Mouse (Mus musculus): Measurements from ENCODE around the gene Gm42878. TPM values are rescaled to one million over a fixed set of nuclear protein-coding genes. Genes with fewer than 3 reads are reported as not detected.
A peak's percentile ranks its signal among the peaks of the same experiment; 100 is the strongest.

Gm42878 gene
- total and polyA plus RNA-seq, 3 experiments = 1.0 TPM; not detected in 2

DNA sequence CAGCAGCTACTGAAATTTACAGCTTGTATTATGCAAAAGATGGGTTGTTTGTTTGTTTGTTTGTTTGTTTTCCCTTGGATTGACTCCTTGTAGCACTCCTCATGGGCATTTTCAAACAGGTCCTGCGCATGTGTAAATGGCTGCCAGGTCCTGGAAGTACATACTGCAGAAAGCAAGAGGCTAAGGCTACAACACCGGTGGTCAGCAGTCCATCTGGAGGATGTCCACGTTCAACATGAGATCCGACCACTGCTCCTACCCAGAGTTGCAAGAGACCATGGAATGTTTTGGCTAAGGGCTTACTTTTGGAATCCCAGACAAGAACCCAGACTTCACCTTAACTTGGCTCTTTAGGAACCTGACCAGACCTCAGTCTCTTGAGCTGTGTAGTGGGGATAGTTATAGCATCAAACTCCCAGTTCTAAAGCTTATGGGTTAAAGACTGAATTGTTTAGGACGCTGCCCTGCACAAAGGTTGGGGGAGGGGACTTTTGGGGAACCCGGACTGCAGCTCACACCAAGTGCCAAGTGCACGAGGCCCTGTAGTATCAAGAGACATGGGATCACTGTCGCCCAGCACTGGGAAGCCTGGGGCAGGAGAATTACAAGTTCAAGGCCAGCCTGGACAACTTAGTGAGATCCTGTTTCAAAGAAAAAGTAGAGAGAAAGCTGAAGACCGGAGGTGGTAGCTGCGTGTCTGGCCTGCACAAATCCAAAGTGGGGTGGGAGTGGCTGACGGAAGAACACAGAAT is 47.0 kb upstream of the Gm42878 start:
- H3K27me3 ChIP-seq (replicated peaks) = no peaks in the 10 kb centered on the region
- no peaks in the 10 kb centered on the region for H3K9me3 ChIP-seq (replicated peaks; ENCODE audit: low read length)
- DNase-seq (ENCODE audit: extremely low read depth) = no peak
- no peak overlapping the region for H3K27ac ChIP-seq (ENCODE audit: insufficient read depth, low read depth)
- TF ChIP-seq IRF4 (IDR thresholded peaks at IDR 0.05; ENCODE audit: low read depth, low read length) (no peak), UBTF (IDR thresholded peaks at IDR 0.05; ENCODE audit: low read depth, low read length) (no peak), PAX5 (IDR thresholded peaks at IDR 0.05; ENCODE audit: low read length) (no peak), RCOR1 (conservative IDR thresholded peaks at IDR 0.05; ENCODE audit: low read depth, low read length) (no peak)
- in situ Hi-C loops (cut with MboI; ENCODE audit: low pct_ligation_motif_present, low pct_unique_long_range_greater_than_20kb, low sequenced_read_pairs) = no loop called here
- H3K9ac ChIP-seq (ENCODE audit: insufficient read depth, low read depth) = peak overlapping the region; percentile 41; the same call in 1 of the 2 replicates
- peak overlapping the region; percentile 67; the same call in 1 of the 2 replicates for H3K4me2 ChIP-seq (ENCODE audit: insufficient read depth, low read depth, poor library complexity, severe bottlenecking)
- peaks cover 0 to 18% of the 10 kb centered on the region in 2 experiments for H3K36me3 ChIP-seq (replicated peaks in 1 of 2; ENCODE audit: control insufficient read depth in 1 of 2, insufficient read depth in 1 of 2, low read length in 1 of 2)
- H3K4me3 ChIP-seq (replicated peaks in 1 of 3; ENCODE audit: low read depth in 2 of 3, low read length in 2 of 3, poor library complexity in 1 of 3) = peak overlapping the region; percentile 53 to 87 (median 69)
- no peaks in the 10 kb centered on the region for H3K79me2 ChIP-seq (replicated peaks; ENCODE audit: control insufficient read depth, extremely low read depth, insufficient read depth, poor library complexity, severe bottlenecking)
- dilution Hi-C loops (cut with MboI; ENCODE audit: extremely low pct_ligation_motif_present, extremely low pct_unique_long_range_greater_than_20kb, low sequenced_read_pairs) = no loop called here
- peaks cover 3 to 31% of the 10 kb centered on the region in 2 experiments; a peak in 2 of 4 replicates for H3K4me1 ChIP-seq (ENCODE audit: control insufficient read depth in 1 of 2, insufficient read depth in 2 of 2)

DNA sequence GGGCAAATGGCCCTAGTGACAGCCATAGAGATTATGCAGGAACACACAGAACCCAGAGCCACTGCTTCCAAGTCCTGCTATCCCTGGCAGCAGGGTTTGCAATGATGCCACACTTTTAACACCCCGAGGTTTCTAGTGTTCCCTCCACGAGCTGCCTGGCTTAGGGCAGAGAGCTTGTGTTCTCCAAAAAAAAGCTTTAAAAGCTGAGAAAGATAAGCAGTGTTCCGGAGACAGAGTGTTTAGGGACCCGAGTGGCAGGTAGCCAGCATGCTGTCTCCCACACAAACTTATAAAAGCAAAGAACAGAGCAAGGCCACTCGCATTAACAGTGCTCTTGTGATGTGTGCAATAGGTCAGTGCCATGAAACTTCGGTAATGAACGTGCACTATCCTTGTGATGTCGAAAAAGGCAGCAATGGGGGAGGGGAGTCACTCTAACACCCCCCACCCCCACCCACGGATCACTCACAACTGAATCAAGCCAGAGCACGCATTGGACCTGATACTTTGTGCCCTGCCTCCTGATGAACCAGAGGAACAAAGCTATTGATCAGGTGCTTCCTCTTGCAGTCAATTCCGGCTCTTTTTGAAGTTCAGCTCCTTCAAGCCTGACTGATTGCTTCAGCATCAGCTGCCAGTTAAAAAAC is 46.3 kb upstream of the Gm42878 start:
- Histone ChIP-seq H3K9me3 (replicated peaks; ENCODE audit: low read length) (no peaks in the 10 kb centered on the region), H3K9ac (ENCODE audit: insufficient read depth, low read depth) (no peak overlapping the region), H3K4me2 (ENCODE audit: insufficient read depth, low read depth, poor library complexity, severe bottlenecking) (no peak overlapping the region), H3K4me3 (replicated peaks in 1 of 3; ENCODE audit: low read depth in 2 of 3, low read length in 2 of 3, poor library complexity in 1 of 3) (no peak overlapping the region), H3K4me1 (ENCODE audit: control insufficient read depth in 1 of 2, insufficient read depth in 2 of 2) (peaks cover 3 to 33% of the 10 kb centered on the region in 2 experiments; a peak in 3 of 4 replicates), H3K36me3 (replicated peaks in 1 of 2; ENCODE audit: control insufficient read depth in 1 of 2, insufficient read depth in 1 of 2, low read length in 1 of 2) (peaks cover 0 to 18% of the 10 kb centered on the region in 2 experiments), H3K79me2 (replicated peaks; ENCODE audit: control insufficient read depth, extremely low read depth, insufficient read depth, poor library complexity, severe bottlenecking) (no peaks in the 10 kb centered on the region), H3K27ac (ENCODE audit: insufficient read depth, low read depth) (no peak overlapping the region), H3K27me3 (replicated peaks) (no peaks in the 10 kb centered on the region)
- in situ Hi-C loops (cut with MboI; ENCODE audit: low pct_ligation_motif_present, low pct_unique_long_range_greater_than_20kb, low sequenced_read_pairs) = no loop called here
- TF ChIP-seq JUN (IDR thresholded peaks at IDR 0.05; ENCODE audit: insufficient read depth, low read depth, low read length) (no peak), ZNF384 (IDR thresholded peaks at IDR 0.05; ENCODE audit: low read depth, low read length) (no peak), TBP (conservative IDR thresholded peaks at IDR 0.05; ENCODE audit: low read depth, low read length) (no peak), E2F4 (IDR thresholded peaks at IDR 0.05; ENCODE audit: insufficient replicate concordance, low read depth, low read length) (no peak), MAX (IDR thresholded peaks at IDR 0.05; ENCODE audit: low read length) (no peak), RCOR1 (conservative IDR thresholded peaks at IDR 0.05; ENCODE audit: low read depth, low read length) (no peak), MYC (IDR thresholded peaks at IDR 0.05; ENCODE audit: low read depth, low read length) (no peak), ZC3H11A (IDR thresholded peaks at IDR 0.05; ENCODE audit: low read depth, low read length) (no peak), NELFE (IDR thresholded peaks at IDR 0.05; ENCODE audit: low read depth, low read length) (no peak), MXI1 (IDR thresholded peaks at IDR 0.05; ENCODE audit: low read depth, low read length) (no peak)
- dilution Hi-C loops (cut with MboI; ENCODE audit: extremely low pct_ligation_motif_present, extremely low pct_unique_long_range_greater_than_20kb, low sequenced_read_pairs) = no loop called here
- DNase-seq (ENCODE audit: extremely low read depth) = no peak
